Mouse (Mus musculus) limb, embryonic 13.5 days (tissue): ENCODE measurements around the gene Gpr45. TPM values are rescaled to one million over a fixed set of nuclear protein-coding genes. Genes with fewer than 3 reads are reported as not detected.

ENCODE experiments used
- ATAC-seq: fragments of 200-750 bp; cut with Nextera tagmentation; 2 replicates; pipeline ENCODE4 v1.8.0; 2017; ENCODE audit warnings: low read depth, moderate number of reproducible peaks, moderate TSS enrichment; ENCODE audit not compliant: low FRiP score
- H3K27ac ChIP-seq: fragments of 300-500 bp; sonication (generic); 2 replicates; pipeline ENCODE4 v1.5.1; 2015; ENCODE audit warnings: inconsistent platforms, mild to moderate bottlenecking, moderate library complexity
- H3K27me3 ChIP-seq: fragments of 300-500 bp; sonication (generic); 2 replicates; pipeline ENCODE4 v1.6.1; 2015; ENCODE audit warnings: mild to moderate bottlenecking, inconsistent platforms
- H3K36me3 ChIP-seq: fragments of 300-500 bp; sonication (generic); 2 replicates; pipeline ENCODE4 v1.6.1; 2015; ENCODE audit warnings: inconsistent platforms, mild to moderate bottlenecking, moderate library complexity
- H3K4me1 ChIP-seq: fragments of 300-500 bp; sonication (generic); 2 replicates; pipeline ENCODE4 v1.6.1; 2015; ENCODE audit warnings: inconsistent platforms
- H3K4me2 ChIP-seq: fragments of 300-500 bp; sonication (generic); replicated peaks from 2 replicates; pipeline ENCODE4 v1.6.1; 2015; ENCODE audit warnings: inconsistent platforms, mild to moderate bottlenecking, moderate library complexity
- H3K4me3 ChIP-seq: fragments of 300-500 bp; sonication (generic); 2 replicates; pipeline ENCODE4 v1.5.1; 2015; ENCODE audit warnings: moderate library complexity, mild to moderate bottlenecking, inconsistent platforms
- H3K9ac ChIP-seq: fragments of 300-500 bp; sonication (generic); 2 replicates; pipeline ENCODE4 v1.6.1; 2015; ENCODE audit warnings: mild to moderate bottlenecking, inconsistent platforms
- H3K9me3 ChIP-seq: fragments of 300-500 bp; sonication (generic); 2 replicates; pipeline ENCODE4 v1.6.1; 2016; ENCODE audit warnings: inconsistent platforms
- WGBS: fragments of 180-500 bp; shearing (Covaris S2); methylation state at CpG from one replicate; pipeline ENCODE4 v1.1.7; 2015; 5-methylcytosine and 5-hydroxymethylcytosine counted together
- polyA plus RNA-seq: library from polyadenylated mRNA; unstranded; fragments of >200 nt; fragmentation: Nextera tagmentation; extraction: Ambion mirVana; gene quantifications from 2 replicates; pipeline ENCODE4 v1.2.1, GENCODE M21; 2015

The Gpr45 gene
- polyA plus RNA-seq: 12.6 and 13.1 TPM in 2 replicates

DNA sequence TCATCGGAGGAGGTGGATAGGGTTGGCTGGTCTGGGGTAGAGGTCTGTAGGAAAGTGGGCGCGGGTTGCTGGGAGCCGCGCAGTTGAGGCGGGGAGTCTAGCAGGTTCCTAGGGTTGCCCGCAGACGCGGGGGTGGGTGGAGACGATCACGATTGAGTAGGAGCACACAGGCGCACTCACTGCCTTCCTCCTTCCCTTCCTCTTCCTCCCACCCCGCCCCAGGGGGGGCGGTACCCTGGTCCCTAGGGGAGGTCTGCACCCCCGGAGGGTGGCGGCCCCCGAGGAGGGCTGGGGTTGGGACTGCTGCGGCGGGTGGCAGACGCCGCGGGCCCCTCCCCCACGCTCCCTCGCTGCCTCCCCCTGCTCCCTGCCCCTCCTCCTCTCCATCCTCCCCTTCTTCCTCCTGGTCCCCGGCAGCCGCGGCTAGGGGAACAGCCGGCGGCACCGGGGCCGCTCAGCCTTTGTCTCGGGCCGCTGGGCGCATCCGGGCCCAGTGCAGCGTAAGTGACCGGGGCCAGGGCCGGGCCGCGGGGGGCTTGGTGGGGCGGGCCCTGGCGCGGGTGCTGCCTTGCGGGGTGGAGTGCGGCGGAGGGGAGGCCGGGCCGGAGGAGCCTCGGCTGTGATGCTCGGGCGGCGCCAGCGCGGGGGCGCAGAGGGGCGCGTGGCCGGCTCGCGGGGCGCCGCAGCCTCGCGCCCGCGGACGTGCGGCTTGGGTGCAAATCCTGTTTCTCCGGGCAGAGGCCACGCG lies at the start of gene Gpr45:
TSS of gene Gpr45 (plus strand) at position 139 of the 748 bp plus-strand sequence.
- Histone ChIP-seq H3K9ac (peak within 1 kb of the TSS; percentile 93), H3K27me3 (no peaks in the 10 kb centered on the region), H3K4me3 (peak within 1 kb of the TSS; percentile 74), H3K36me3 (no peaks in the 10 kb centered on the region), H3K27ac (peak within 1 kb of the TSS; percentile 65; the same call in 1 of the 2 replicates), H3K9me3 (no peaks in the 10 kb centered on the region), H3K4me1 (peaks cover 3% of the 10 kb centered on the region; the same call in 1 of the 2 replicates), H3K4me2 (peak within 1 kb of the TSS; percentile 82)
- 1% methylated on average over 42 of the region's 71 CpGs for WGBS
- peak; percentile 90 for ATAC-seq

DNA sequence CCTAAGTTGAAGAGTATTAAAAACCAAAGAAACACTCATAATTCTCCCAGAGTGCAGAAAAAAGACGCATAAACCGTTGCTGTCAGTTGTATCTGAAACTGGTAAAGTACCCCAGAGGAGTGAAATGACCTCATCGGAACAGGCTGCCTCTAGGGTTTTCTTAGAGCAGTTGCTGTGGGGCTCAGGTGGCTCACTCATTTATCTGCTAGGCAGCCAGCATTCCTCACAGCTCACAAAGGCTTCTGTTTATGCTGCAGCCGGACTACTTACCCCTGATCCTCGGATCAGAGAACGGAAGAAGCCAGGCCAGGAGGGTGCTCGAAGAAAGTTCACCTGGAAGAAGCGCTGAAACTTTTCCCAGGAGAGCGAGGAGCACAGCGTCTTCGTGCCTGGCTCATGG lies 47.5 kb upstream of the Gpr45 start:
- Histone ChIP-seq H3K9me3 (no peaks in the 10 kb centered on the region), H3K4me1 (no peaks in the 10 kb centered on the region), H3K9ac (no peak overlapping the region), H3K4me3 (no peak overlapping the region), H3K27ac (no peak overlapping the region), H3K4me2 (no peak overlapping the region), H3K36me3 (peaks cover 45% of the 10 kb centered on the region), H3K27me3 (no peaks in the 10 kb centered on the region)
- WGBS: 83% methylated on average over 11 of the region's 11 CpGs
- no peak for ATAC-seq

DNA sequence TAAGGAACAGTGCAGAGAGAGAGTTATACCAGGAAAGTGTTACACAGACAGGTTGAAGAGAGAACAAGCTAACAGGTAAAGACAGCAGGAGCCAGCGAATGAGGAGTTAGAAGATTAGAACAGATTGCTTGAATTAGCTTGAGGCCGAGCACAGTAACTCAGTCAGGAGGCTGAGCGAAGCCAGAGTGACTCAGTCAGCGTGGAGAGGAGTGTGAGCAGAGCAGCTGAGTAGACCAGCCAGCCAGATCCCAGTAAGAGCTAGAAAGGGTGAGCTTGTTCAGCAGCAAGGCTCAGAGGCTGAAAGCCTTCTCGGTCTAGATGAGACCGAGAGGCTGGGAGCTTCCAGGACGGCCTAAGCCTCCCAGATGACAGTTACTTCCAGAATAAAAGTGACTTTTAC lies 46.0 kb upstream of the Gpr45 start:
- no peak for ATAC-seq
- Histone ChIP-seq H3K4me1 (peaks cover 8% of the 10 kb centered on the region; the same call in 1 of the 2 replicates), H3K4me2 (no peak overlapping the region), H3K9ac (no peak overlapping the region), H3K27me3 (no peaks in the 10 kb centered on the region), H3K36me3 (peaks cover 32% of the 10 kb centered on the region), H3K9me3 (no peaks in the 10 kb centered on the region), H3K27ac (no peak overlapping the region), H3K4me3 (no peak overlapping the region)
- WGBS: 78% methylated on average over 7 of the region's 7 CpGs

DNA sequence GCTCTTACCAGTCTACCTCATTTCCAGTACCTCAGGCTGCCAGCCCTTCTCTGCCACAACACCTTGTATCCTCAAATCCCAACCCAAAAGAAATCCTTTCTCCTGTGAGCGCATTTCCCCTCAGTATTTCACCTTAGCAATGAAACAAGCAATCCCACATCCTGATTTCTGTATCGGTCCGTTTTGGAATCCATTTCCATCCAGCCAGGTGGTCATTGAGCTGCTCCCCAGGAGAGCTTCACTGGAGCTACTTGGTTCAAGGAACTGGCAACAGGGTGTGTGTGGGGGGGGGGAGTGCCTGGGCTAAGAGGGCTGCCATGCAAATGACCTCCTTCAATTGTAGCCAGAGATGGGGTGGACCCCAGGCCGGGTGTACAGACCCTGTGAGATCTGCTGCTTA lies 45.5 kb upstream of the Gpr45 start:
- ATAC-seq: no peak
- Histone ChIP-seq H3K36me3 (peaks cover 32% of the 10 kb centered on the region), H3K4me3 (no peak overlapping the region), H3K4me2 (no peak overlapping the region), H3K27ac (no peak overlapping the region), H3K27me3 (no peaks in the 10 kb centered on the region), H3K9ac (no peak overlapping the region), H3K9me3 (no peaks in the 10 kb centered on the region), H3K4me1 (peaks cover 8% of the 10 kb centered on the region; the same call in 1 of the 2 replicates)
- 63% methylated on average over 4 of the region's 4 CpGs for WGBS

DNA sequence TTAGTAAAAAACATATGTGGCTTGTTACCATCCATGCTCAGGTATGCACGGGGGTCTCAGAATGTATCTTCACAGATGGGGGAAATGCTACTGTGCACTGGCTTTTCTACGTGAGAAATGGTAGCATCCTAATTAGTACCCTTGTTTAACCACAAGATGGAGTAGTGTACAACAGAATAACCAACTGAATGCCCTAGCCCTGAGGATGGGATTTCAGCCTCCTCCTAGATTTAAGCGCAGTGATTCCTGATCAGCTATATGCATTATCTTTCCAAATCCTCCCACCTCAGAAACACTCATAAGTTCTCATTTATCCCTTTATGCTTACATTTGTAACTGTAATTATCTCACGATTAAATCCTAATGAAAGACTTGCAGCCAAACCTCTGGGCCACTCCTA lies 37.6 kb upstream of the Gpr45 start:
- Histone ChIP-seq H3K4me3 (no peak overlapping the region), H3K36me3 (no peaks in the 10 kb centered on the region), H3K9me3 (no peaks in the 10 kb centered on the region), H3K9ac (no peak overlapping the region), H3K27me3 (no peaks in the 10 kb centered on the region), H3K4me1 (peaks cover 15% of the 10 kb centered on the region; the same call in 1 of the 2 replicates), H3K27ac (no peak overlapping the region), H3K4me2 (no peak overlapping the region)
- WGBS: 15% methylated on average over 4 of the region's 4 CpGs
- no peak for ATAC-seq

DNA sequence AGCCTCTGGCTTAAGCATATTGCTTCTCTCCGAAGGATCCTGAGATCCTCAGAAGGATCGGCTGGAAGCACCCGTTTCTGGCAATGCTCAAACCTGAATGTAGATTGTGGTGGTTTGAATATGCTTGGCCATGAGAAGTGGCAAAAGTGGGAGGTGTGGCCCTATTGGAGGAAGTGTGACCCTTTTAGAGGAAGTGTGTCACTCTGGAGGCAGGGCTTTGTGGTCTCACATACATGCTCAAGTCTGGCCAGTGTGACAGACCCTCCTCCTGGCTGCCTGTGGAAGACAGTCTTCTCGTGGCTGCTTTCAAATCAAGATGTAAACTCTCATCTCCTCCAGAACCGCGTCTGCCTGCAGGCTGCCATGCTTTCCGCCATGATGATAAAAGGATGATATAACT lies 36.0 kb upstream of the Gpr45 start:
- Histone ChIP-seq H3K4me2 (no peak overlapping the region), H3K36me3 (no peaks in the 10 kb centered on the region), H3K4me1 (peaks cover 6% of the 10 kb centered on the region; the same call in 1 of the 2 replicates), H3K9ac (no peak overlapping the region), H3K27ac (no peak overlapping the region), H3K27me3 (no peaks in the 10 kb centered on the region), H3K4me3 (no peak overlapping the region), H3K9me3 (no peaks in the 10 kb centered on the region)
- 78% methylated on average over 7 of the region's 7 CpGs for WGBS
- no peak for ATAC-seq

DNA sequence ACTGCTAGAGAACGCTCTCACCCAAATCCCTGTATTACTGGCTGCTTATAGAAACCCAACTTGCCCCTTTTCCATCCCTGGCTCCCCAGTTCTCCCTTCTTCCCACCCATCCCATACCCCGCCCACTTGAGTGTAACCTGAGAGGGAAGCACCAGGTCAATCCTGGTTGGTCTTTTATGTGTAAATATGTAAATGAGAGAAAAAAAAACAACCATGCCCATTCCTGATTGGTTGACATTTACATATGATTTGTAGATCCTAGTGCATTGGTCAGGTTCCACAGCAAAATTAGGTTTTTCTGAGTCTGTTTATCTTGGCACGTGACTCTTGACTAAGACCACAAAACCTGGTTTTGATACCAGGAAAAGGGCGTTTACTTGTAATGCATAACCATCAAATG lies 34.8 kb upstream of the Gpr45 start:
- no peaks in the 10 kb centered on the region for H3K27me3 ChIP-seq
- WGBS: 11% methylated on average over 4 of the region's 4 CpGs
- no peaks in the 10 kb centered on the region for H3K36me3 ChIP-seq
- H3K4me1 ChIP-seq: peaks cover 6% of the 10 kb centered on the region; the same call in 1 of the 2 replicates
- H3K27ac ChIP-seq: peak overlapping the region; percentile 52; the same call in 1 of the 2 replicates
- ATAC-seq: peak; percentile 80
- H3K9ac ChIP-seq: no peak overlapping the region
- H3K4me2 ChIP-seq: peak overlapping the region; percentile 52
- no peaks in the 10 kb centered on the region for H3K9me3 ChIP-seq
- 0 out of 2 replicates have a peak overlapping the region, but pooled peaks have one; percentile 11 for H3K4me3 ChIP-seq

DNA sequence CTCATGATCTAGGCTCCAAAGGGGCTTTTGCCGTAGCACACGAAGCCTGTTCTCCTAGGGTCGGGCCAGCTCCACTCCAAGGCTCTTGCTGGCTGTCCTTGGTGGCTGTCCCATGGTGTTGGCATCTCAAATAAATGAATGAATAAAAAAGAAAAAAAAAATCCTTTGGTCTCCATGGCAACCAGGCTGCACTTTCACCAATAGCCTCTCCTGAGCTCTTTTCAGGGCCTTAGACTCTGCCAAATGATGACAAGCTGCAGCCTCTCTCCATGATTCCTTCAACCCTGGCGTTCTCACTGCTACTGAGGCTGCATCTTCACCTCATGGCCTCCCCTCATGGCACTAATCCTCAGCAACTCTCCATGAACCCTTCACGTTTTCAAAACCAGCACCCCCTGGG lies 28.7 kb upstream of the Gpr45 start:
- WGBS: 74% methylated on average over 5 of the region's 5 CpGs
- H3K27ac ChIP-seq: no peak overlapping the region
- no peaks in the 10 kb centered on the region for H3K9me3 ChIP-seq
- H3K4me3 ChIP-seq: no peak overlapping the region
- H3K36me3 ChIP-seq: no peaks in the 10 kb centered on the region
- no peaks in the 10 kb centered on the region for H3K27me3 ChIP-seq
- no peak overlapping the region for H3K9ac ChIP-seq
- ATAC-seq: no peak
- H3K4me1 ChIP-seq: no peaks in the 10 kb centered on the region
- no peak overlapping the region for H3K4me2 ChIP-seq

DNA sequence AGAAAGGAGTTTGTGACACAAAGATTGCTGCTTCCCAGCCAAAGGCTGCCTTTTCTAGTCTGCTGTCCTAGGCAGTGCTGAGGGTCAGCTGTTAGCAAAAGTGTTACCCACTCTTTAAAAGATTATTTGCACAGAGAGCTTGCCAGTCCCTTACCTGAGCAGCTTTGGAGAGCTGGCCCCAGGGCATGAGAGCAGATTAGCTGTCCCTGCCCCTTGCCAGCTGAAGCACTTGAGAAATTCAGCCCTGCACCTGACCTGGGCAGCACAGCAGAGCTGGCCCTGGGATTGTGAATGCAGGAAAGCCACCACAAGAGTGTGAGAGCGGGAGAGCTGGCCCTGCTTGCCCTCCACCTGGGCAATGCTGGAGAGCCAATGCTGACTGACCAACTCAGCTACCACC lies 19.1 kb upstream of the Gpr45 start:
- Histone ChIP-seq H3K9ac (no peak overlapping the region), H3K27ac (no peak overlapping the region), H3K4me2 (no peak overlapping the region), H3K4me1 (no peaks in the 10 kb centered on the region), H3K36me3 (no peaks in the 10 kb centered on the region), H3K9me3 (no peaks in the 10 kb centered on the region), H3K27me3 (no peaks in the 10 kb centered on the region), H3K4me3 (no peak overlapping the region)
- no peak for ATAC-seq
- WGBS: 63% methylated on average over 1 of the region's 1 CpGs

DNA sequence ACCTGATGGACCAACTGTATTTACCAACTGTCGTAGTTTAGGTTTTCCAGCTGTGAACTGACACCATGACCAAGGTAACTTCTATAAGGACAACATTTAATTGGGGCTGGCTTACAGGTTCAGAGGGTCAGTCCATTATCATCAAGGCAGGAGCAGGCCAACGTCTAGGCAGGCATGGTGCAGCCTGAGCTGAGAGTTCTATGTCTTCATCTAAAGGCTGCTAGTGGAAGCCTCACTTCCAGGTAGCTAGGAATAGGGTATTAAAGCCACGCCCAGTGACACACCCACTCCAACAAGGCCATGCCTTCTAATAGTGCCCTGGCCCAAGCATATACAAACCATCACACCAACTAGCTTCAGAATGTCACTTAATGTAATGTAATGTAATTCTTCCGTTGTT lies 4.2 kb upstream of the Gpr45 start:
- Histone ChIP-seq H3K4me1 (no peaks in the 10 kb centered on the region), H3K9ac (no peak overlapping the region), H3K4me2 (no peak overlapping the region), H3K27ac (no peak overlapping the region), H3K9me3 (no peaks in the 10 kb centered on the region), H3K4me3 (no peak overlapping the region), H3K27me3 (no peaks in the 10 kb centered on the region), H3K36me3 (no peaks in the 10 kb centered on the region)
- 79% methylated on average over 4 of the region's 4 CpGs for WGBS
- ATAC-seq: no peak

DNA sequence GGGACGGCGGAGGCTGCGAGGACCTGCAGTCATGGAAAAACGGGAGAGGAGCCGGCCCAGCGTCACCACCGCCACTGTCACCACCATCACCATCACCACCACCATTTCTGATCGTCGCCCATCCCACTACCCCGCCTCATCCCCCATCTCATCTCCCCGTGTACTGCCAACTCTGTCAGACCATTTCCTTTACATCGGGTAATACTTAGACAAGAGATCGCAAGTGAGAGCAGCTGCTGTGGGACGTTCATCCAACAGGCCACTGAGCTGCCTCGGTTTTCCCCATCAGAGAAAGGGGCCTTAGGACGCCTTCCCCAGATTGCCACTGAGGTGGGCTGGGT lies 780 bp downstream of the Gpr45 start:
- no peaks in the 10 kb centered on the region for H3K9me3 ChIP-seq
- H3K4me1 ChIP-seq: peaks cover 3% of the 10 kb centered on the region; the same call in 1 of the 2 replicates
- H3K36me3 ChIP-seq: no peaks in the 10 kb centered on the region
- peak overlapping the region; percentile 82 for H3K4me2 ChIP-seq
- ATAC-seq: peak; percentile 42; the same call in 1 of the 2 replicates
- peak overlapping the region; percentile 93 for H3K9ac ChIP-seq
- H3K27ac ChIP-seq: peak overlapping the region; percentile 65; the same call in 1 of the 2 replicates
- 1% methylated on average over 16 of the region's 16 CpGs for WGBS
- H3K27me3 ChIP-seq: no peaks in the 10 kb centered on the region
- H3K4me3 ChIP-seq: peak overlapping the region; percentile 74

DNA sequence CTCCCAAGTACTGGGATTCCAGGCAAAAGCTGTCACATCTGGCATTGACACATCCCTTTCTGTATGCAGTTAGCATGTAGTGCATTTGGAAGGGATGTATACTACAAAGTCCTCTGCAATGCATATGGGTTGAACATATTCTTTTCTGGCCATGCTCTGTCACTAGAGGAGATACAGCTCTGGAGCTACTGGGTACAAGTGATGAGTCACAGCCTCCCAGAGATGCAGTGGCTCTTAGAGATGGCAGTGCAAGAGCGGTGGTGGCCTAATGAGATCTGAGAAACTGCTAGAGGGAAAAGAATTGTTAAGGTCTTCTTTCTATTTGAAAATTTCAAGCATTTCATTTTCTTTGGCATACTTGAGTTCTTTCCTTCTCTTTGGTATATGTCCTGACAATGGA lies 4.2 kb downstream of the Gpr45 start:
- WGBS: 84% methylated on average over 1 of the region's 1 CpGs

More for the DNA sequence above, 4.2 kb downstream of the Gpr45 start:
- Histone ChIP-seq H3K36me3 (no peaks in the 10 kb centered on the region), H3K4me2 (no peak overlapping the region), H3K9me3 (no peaks in the 10 kb centered on the region), H3K27ac (no peak overlapping the region), H3K9ac (no peak overlapping the region), H3K27me3 (no peaks in the 10 kb centered on the region), H3K4me1 (peaks cover 3% of the 10 kb centered on the region; the same call in 1 of the 2 replicates), H3K4me3 (no peak overlapping the region)
- ATAC-seq: no peak
